Comparison of ENCODE assay signal across 9 mouse cellular contexts in the genomic region with DNA sequence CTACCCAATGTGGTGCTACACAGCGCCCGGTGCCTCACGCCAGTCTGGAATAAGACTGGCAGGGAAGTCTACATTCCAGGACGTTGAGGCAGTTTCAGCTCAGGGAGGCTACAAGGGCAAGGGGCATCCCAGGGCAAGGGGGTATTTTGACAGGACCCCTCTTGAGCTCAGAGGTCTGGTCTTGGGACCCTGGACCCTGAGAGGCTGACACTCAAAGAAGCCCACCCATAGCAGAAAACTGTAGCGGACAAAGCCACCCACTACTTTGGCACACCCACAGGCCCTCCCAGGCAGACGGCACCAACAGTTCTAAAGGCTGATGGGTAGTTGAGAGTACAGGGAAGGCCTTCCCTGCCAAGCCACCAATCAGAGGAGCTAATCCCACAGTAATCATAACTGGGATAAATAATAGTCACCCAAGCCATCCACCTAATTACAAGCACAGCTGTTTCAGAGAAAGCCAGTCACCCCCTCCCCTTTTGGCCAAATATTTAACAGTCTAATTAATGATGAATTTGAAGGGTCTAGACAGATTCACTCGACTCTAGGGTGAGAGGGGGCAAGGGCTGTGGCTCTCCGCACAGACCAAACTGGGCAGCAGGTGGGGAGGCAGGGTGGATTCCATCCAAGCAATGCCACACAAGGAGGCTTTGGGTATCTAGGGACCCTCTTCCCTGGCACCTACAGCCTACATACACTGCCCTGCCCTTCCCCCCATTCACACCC. TPM values are rescaled to one million over a fixed set of nuclear protein-coding genes. Genes with fewer than 3 reads are reported as not detected.
DNase-seq lines count a peak whose midpoint lies in the region; ATAC-seq and TF ChIP-seq lines count a peak whose summit lies in the region.
"Had no signal": no experiment of that assay in that cellular context is flagged by ENCODE, and none has a peak within 500 bp of the region (broad histone marks: within the 10 kb centered on the region; RNA-seq: fewer than 3 reads in every experiment).

No protein-coding gene starts in this region.

- H3K9me3 ChIP-seq in intestine, embryonic 14.5 days (ENCODE audit: control insufficient read depth, low read length): no peaks in the 10 kb centered on the region
- H3K9me3 ChIP-seq in intestine, postnatal 0 days (ENCODE audit: control insufficient read depth): no peaks in the 10 kb centered on the region
- H3K9me3 ChIP-seq in embryonic facial prominence, embryonic 10.5 days: no peaks in the 10 kb centered on the region
- no peaks in the 10 kb centered on the region for H3K9me3 ChIP-seq in hindbrain, embryonic 12.5 days (replicated peaks)

- no peaks in the 10 kb centered on the region for H3K27me3 ChIP-seq in intestine, embryonic 14.5 days (replicated peaks; ENCODE audit: control insufficient read depth, insufficient read depth, low read length)
- peaks cover 4% of the 10 kb centered on the region; the same call in 1 of the 2 replicates for H3K27me3 ChIP-seq in intestine, postnatal 0 days (replicated peaks; ENCODE audit: control insufficient read depth, insufficient read depth, low read length)
- no peaks in the 10 kb centered on the region for H3K27me3 ChIP-seq in embryonic facial prominence, embryonic 10.5 days (replicated peaks; ENCODE audit: low read depth, poor library complexity, severe bottlenecking)
- no peaks in the 10 kb centered on the region for H3K27me3 ChIP-seq in hindbrain, embryonic 12.5 days
- H3K27me3 ChIP-seq in myocyte (ENCODE audit: control insufficient read depth, insufficient read depth, insufficient read length): no peaks in the 10 kb centered on the region

- DNase-seq in intestine, embryonic 14.5 days (ENCODE audit: low spot score): no peak
- DNase-seq in embryonic facial prominence, embryonic 10.5 days (ENCODE audit: low spot score): no peak
- DNase-seq in gastrocnemius, postnatal 36 days: no peak
- DNase-seq in frontal cortex, postnatal 25 days (ENCODE audit: low spot score in 2 of 2): no peak
- no peak for DNase-seq in gastrocnemius, postnatal 10 days
- DNase-seq: gastrocnemius, postnatal 25 days had no signal

- H3K4me3 ChIP-seq in intestine, embryonic 14.5 days (ENCODE audit: low read depth, low read length): no peak overlapping the region
- no peak overlapping the region for H3K4me3 ChIP-seq in intestine, postnatal 0 days (ENCODE audit: low read depth, low read length)
- peak overlapping the region; percentile 75 for H3K4me3 ChIP-seq in embryonic facial prominence, embryonic 10.5 days
- peak overlapping the region; percentile 79 for H3K4me3 ChIP-seq in hindbrain, embryonic 12.5 days
- H3K4me3 ChIP-seq in myocyte: peak overlapping the region; percentile 50

- H3K36me3 ChIP-seq in intestine, embryonic 14.5 days (ENCODE audit: control insufficient read depth, insufficient read depth, low read length): peaks cover 29% of the 10 kb centered on the region
- H3K36me3 ChIP-seq in intestine, postnatal 0 days (ENCODE audit: control insufficient read depth, insufficient read depth): peaks cover 15% of the 10 kb centered on the region
- H3K36me3 ChIP-seq in embryonic facial prominence, embryonic 10.5 days (replicated peaks): peaks cover 51% of the 10 kb centered on the region
- peaks cover 31% of the 10 kb centered on the region for H3K36me3 ChIP-seq in hindbrain, embryonic 12.5 days
- peaks cover under 1% of the 10 kb centered on the region for H3K36me3 ChIP-seq in myocyte (ENCODE audit: control insufficient read depth, insufficient read depth)

- H3K4me1 ChIP-seq in intestine, embryonic 14.5 days (replicated peaks; ENCODE audit: control insufficient read depth, insufficient read depth, low read length): peaks cover 20% of the 10 kb centered on the region
- H3K4me1 ChIP-seq in intestine, postnatal 0 days (replicated peaks; ENCODE audit: control insufficient read depth, insufficient read depth, low read length): no peaks in the 10 kb centered on the region
- peaks cover 61% of the 10 kb centered on the region for H3K4me1 ChIP-seq in embryonic facial prominence, embryonic 10.5 days
- peaks cover 51% of the 10 kb centered on the region for H3K4me1 ChIP-seq in hindbrain, embryonic 12.5 days

- peaks cover 6% of the 10 kb centered on the region for H3K79me2 ChIP-seq in myocyte (ENCODE audit: control insufficient read depth, insufficient read depth)

- WGBS in intestine, embryonic 14.5 days: 72% methylated on average over 8 of the region's 8 CpGs
- WGBS in intestine, postnatal 0 days: 81% methylated on average over 8 of the region's 8 CpGs
- WGBS in embryonic facial prominence, embryonic 10.5 days: 80% methylated on average over 8 of the region's 8 CpGs
- 68% methylated on average over 8 of the region's 8 CpGs for WGBS in hindbrain, embryonic 12.5 days

- H3K9ac ChIP-seq in intestine, embryonic 14.5 days (ENCODE audit: low read length): peak overlapping the region; percentile 62; the same call in 1 of the 2 replicates
- no peak overlapping the region for H3K9ac ChIP-seq in intestine, postnatal 0 days (ENCODE audit: low read depth, low read length)
- peak overlapping the region; percentile 95 for H3K9ac ChIP-seq in hindbrain, embryonic 12.5 days

- intact Hi-C loops in gastrocnemius, postnatal 36 days (cut with DNase I): no loop called here

- no peak for TF ChIP-seq CTCF in intestine, postnatal 0 days (IDR thresholded peaks at IDR 0.05; ENCODE audit: low read depth)

- ATAC-seq in intestine, embryonic 14.5 days (replicated peaks; ENCODE audit: low FRiP score, low TSS enrichment, low read depth): no peak
- ATAC-seq in intestine, postnatal 0 days: no peak
- ATAC-seq in hindbrain, embryonic 12.5 days (ENCODE audit: low FRiP score): no peak

- peak overlapping the region; percentile 9 for H3ac ChIP-seq in myocyte (ENCODE audit: control insufficient read depth, insufficient read length)

- no peak for TF ChIP-seq POLR2A in myocyte (IDR thresholded peaks at IDR 0.05; ENCODE audit: insufficient read length, low read depth)

- H3K4me2 ChIP-seq in intestine, embryonic 14.5 days (ENCODE audit: low read length): peak overlapping the region; percentile 77
- no peak overlapping the region for H3K4me2 ChIP-seq in intestine, postnatal 0 days (replicated peaks; ENCODE audit: low read depth)
- H3K4me2 ChIP-seq in hindbrain, embryonic 12.5 days (replicated peaks): peak overlapping the region; percentile 90
- H3K4me2 ChIP-seq in myocyte (ENCODE audit: low read depth): peak overlapping the region; percentile 85

- H3K27ac ChIP-seq in intestine, embryonic 14.5 days (ENCODE audit: low read depth): no peak overlapping the region
- H3K27ac ChIP-seq in intestine, postnatal 0 days (ENCODE audit: low read depth, low read length): no peak overlapping the region
- H3K27ac ChIP-seq in embryonic facial prominence, embryonic 10.5 days (replicated peaks): peak overlapping the region; percentile 86
- no peak overlapping the region for H3K27ac ChIP-seq in hindbrain, embryonic 12.5 days

TF ChIP-seq in myocyte, 11 proteins besides CTCF, POLR2A, EP300 and RAD21:
- no peak for TF ChIP-seq POLR2AphosphoS2 (IDR thresholded peaks at IDR 0.05; ENCODE audit: insufficient read length, low read depth)
- no peak for TF ChIP-seq SRF (IDR thresholded peaks at IDR 0.05; ENCODE audit: control insufficient read depth, insufficient read length, low read depth)
- no peak for TF ChIP-seq CEBPB (IDR thresholded peaks at IDR 0.05; ENCODE audit: insufficient read depth, poor library complexity, severe bottlenecking)
- TF ChIP-seq TCF12 (IDR thresholded peaks at IDR 0.05; ENCODE audit: insufficient read depth, poor library complexity, severe bottlenecking): no peak

RNA-seq across cellular contexts. Expression of a gene that starts 15.2 kb away (rescaled TPM):
- 21.4 and 22.6 TPM in 2 replicates for polyA plus RNA-seq in intestine, embryonic 14.5 days (2014; fragmentation: Nextera tagmentation; extraction: Ambion mirVana)
- 6.2 and 6.9 TPM in 2 replicates for polyA plus RNA-seq in intestine, postnatal 0 days (2015; fragmentation: Nextera tagmentation; extraction: Ambion mirVana)
- polyA plus RNA-seq in embryonic facial prominence, embryonic 10.5 days (2016; fragmentation: Nextera tagmentation; extraction: Ambion mirVana): 48.4 and 51.1 TPM in 2 replicates
- polyA plus RNA-seq in hindbrain, embryonic 12.5 days (2016; fragmentation: Nextera tagmentation; extraction: Ambion mirVana): 70.8 and 74.1 TPM in 2 replicates
- polyA plus RNA-seq in myocyte (2012; fragmentation: generic; extraction: Trizol): 62.2 TPM
- 10 to 100 TPM; 33.5 to 33.9 TPM for total RNA-seq in gastrocnemius, postnatal 36 days (2021)
- total RNA-seq in gastrocnemius, postnatal 10 days (2021): 10 to 100 TPM; 49.8 to 82.4 TPM

RNA-seq across cellular contexts. Expression of a gene that starts 46.8 kb away (rescaled TPM):
- not detected in 2 replicates for polyA plus RNA-seq in intestine, embryonic 14.5 days (2014; fragmentation: Nextera tagmentation; extraction: Ambion mirVana)
- polyA plus RNA-seq in intestine, postnatal 0 days (2015; fragmentation: Nextera tagmentation; extraction: Ambion mirVana): 2.1 and 2.4 TPM in 2 replicates
- not detected in 2 replicates for polyA plus RNA-seq in embryonic facial prominence, embryonic 10.5 days (2016; fragmentation: Nextera tagmentation; extraction: Ambion mirVana)
- polyA plus RNA-seq in hindbrain, embryonic 12.5 days (2016; fragmentation: Nextera tagmentation; extraction: Ambion mirVana): not detected in 2 replicates
- 0.02 TPM for polyA plus RNA-seq in myocyte (2012; fragmentation: generic; extraction: Trizol)
- total RNA-seq in gastrocnemius, postnatal 36 days (2021): not detected
- total RNA-seq in gastrocnemius, postnatal 10 days (2021): not detected
- total RNA-seq: gastrocnemius, postnatal 25 days had no signal

RNA-seq across cellular contexts. Expression of a gene that starts 47.9 kb away (rescaled TPM):
- polyA plus RNA-seq in intestine, embryonic 14.5 days (2014; fragmentation: Nextera tagmentation; extraction: Ambion mirVana): 188 and 192 TPM in 2 replicates
- 113 and 121 TPM in 2 replicates for polyA plus RNA-seq in intestine, postnatal 0 days (2015; fragmentation: Nextera tagmentation; extraction: Ambion mirVana)
- 169 and 171 TPM in 2 replicates for polyA plus RNA-seq in embryonic facial prominence, embryonic 10.5 days (2016; fragmentation: Nextera tagmentation; extraction: Ambion mirVana)
- 179 and 194 TPM in 2 replicates for polyA plus RNA-seq in hindbrain, embryonic 12.5 days (2016; fragmentation: Nextera tagmentation; extraction: Ambion mirVana)
- 40.6 TPM for polyA plus RNA-seq in myocyte (2012; fragmentation: generic; extraction: Trizol)
- total RNA-seq in gastrocnemius, postnatal 36 days (2021): 10 to 100 TPM; 62.6 to 73.4 TPM
- 10 to 100 TPM; 85.6 to 97.8 TPM for total RNA-seq in gastrocnemius, postnatal 10 days (2021)

RNA-seq across cellular contexts. Expression of a gene that starts 47.9 kb away (rescaled TPM):
- polyA plus RNA-seq in intestine, embryonic 14.5 days (2014; fragmentation: Nextera tagmentation; extraction: Ambion mirVana): 87.8 and 96.0 TPM in 2 replicates
- polyA plus RNA-seq in intestine, postnatal 0 days (2015; fragmentation: Nextera tagmentation; extraction: Ambion mirVana): 52.8 and 56.9 TPM in 2 replicates
- 133 and 139 TPM in 2 replicates for polyA plus RNA-seq in embryonic facial prominence, embryonic 10.5 days (2016; fragmentation: Nextera tagmentation; extraction: Ambion mirVana)
- 153 and 161 TPM in 2 replicates for polyA plus RNA-seq in hindbrain, embryonic 12.5 days (2016; fragmentation: Nextera tagmentation; extraction: Ambion mirVana)
- polyA plus RNA-seq in myocyte (2012; fragmentation: generic; extraction: Trizol): 74.9 TPM
- 10 to 100 TPM; 21.4 to 28.2 TPM for total RNA-seq in gastrocnemius, postnatal 36 days (2021)
- total RNA-seq in gastrocnemius, postnatal 10 days (2021): 10 to 100 TPM; 45.2 to 53.1 TPM

Comparison
In these comparisons a context has a peak if more than half of its experiments do, and no peak if none do; other contexts are left out.
1. H3K4me3 ChIP-seq: peak in embryonic facial prominence, embryonic 10.5 days (single experiment), hindbrain, embryonic 12.5 days (single experiment) and myocyte (single experiment); none in intestine, embryonic 14.5 days (single experiment) and intestine, postnatal 0 days (single experiment).